Mouse (Mus musculus): Measurements from ENCODE around the gene Samsn1. TPM values are rescaled to one million over a fixed set of nuclear protein-coding genes. Genes with fewer than 3 reads are reported as not detected.

Samsn1 gene
- 65.8 TPM for polyA plus RNA-seq (2017; shearing (Covaris generic))

GRCm38 (mm10) chr16:76022181-76022580, at the start of gene Samsn1:
Gene Samsn1 (minus strand): TSS chr16:76022281.

